Mouse (Mus musculus): ENCODE measurements around the gene Zfp512b. TPM values are rescaled to one million over a fixed set of nuclear protein-coding genes. Genes with fewer than 3 reads are reported as not detected.

Gene Zfp512b
- polyA plus RNA-seq, 1 experiment from 2014 or later: 50.6 TPM

GRCm38 (mm10) chr2:181593042-181593421 lies 429 bp upstream of the Zfp512b start:
- Histone ChIP-seq H3K9me3 (ENCODE audit: control insufficient read depth, low read length) (no peaks in the 10 kb centered on the region), H3K9ac (ENCODE audit: low read depth, low read length) (peak overlapping the region; percentile 94), H3K36me3 (ENCODE audit: control insufficient read depth, insufficient read depth, low read length) (peaks cover 28% of the 10 kb centered on the region), H3K4me1 (ENCODE audit: control insufficient read depth, insufficient read depth, low read length) (peaks cover 12% of the 10 kb centered on the region; the same call in 1 of the 2 replicates), H3K27me3 (ENCODE audit: control insufficient read depth, insufficient read depth, low read length) (no peaks in the 10 kb centered on the region), H3K4me3 (ENCODE audit: low read length) (peak overlapping the region; percentile 88), H3K4me2 (replicated peaks; ENCODE audit: low read depth, low read length) (peak overlapping the region; percentile 84), H3K27ac (ENCODE audit: low read depth, low read length) (peak overlapping the region; percentile 89)
- WGBS: 2% methylated on average over 6 of the region's 6 CpGs
- ATAC-seq (ENCODE audit: low FRiP score, low TSS enrichment): peak; percentile 40

DNA sequence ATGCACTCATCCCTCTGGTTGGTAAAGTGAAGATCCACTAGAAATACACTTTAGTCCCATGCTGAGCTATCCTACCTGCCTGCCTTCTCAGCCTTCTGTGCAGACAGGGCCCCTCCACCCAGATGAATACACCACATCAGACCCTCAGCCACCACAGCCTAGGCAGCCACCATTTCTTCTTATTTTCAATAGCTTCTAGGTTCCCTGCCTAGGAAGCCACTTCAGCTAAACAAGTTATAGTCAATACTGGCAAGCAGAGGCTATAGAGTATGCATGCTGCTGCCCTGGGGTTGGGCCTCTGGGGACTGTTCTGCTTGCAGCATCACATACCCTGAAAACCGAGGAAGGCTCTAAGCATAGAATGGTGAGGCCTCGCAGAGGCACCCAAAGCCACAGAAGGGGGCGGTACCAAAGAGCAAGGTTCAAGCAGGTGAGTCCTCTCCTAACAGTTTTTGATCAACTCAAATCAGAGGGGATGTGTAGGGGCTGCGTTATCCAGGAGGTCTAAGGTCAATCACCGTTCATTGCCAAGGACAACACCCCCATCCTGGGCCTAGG lies 996 bp downstream of the Zfp512b start, which contains the start of gene Prpf6:
Gene Prpf6 (plus strand): TSS at position 341 of the 558 bp plus-strand sequence.
- no peaks in the 10 kb centered on the region for H3K9me3 ChIP-seq (ENCODE audit: control insufficient read depth, low read length)
- peaks cover 12% of the 10 kb centered on the region; the same call in 1 of the 2 replicates for H3K4me1 ChIP-seq (ENCODE audit: control insufficient read depth, insufficient read depth, low read length)
- no peaks in the 10 kb centered on the region for H3K27me3 ChIP-seq (ENCODE audit: control insufficient read depth, insufficient read depth, low read length)
- H3K27ac ChIP-seq (ENCODE audit: low read depth, low read length): peak within 1 kb of the TSS; percentile 89
- peak within 1 kb of the TSS; percentile 94 for H3K9ac ChIP-seq (ENCODE audit: low read depth, low read length)
- H3K4me3 ChIP-seq (ENCODE audit: low read length): peak within 1 kb of the TSS; percentile 88
- ATAC-seq (ENCODE audit: low FRiP score, low TSS enrichment): peak; percentile 4; the same call in 1 of the 2 replicates
- peak within 1 kb of the TSS; percentile 84 for H3K4me2 ChIP-seq (replicated peaks; ENCODE audit: low read depth, low read length)
- H3K36me3 ChIP-seq (ENCODE audit: control insufficient read depth, insufficient read depth, low read length): peaks cover 41% of the 10 kb centered on the region
- 9% methylated on average over 5 of the region's 5 CpGs for WGBS

DNA sequence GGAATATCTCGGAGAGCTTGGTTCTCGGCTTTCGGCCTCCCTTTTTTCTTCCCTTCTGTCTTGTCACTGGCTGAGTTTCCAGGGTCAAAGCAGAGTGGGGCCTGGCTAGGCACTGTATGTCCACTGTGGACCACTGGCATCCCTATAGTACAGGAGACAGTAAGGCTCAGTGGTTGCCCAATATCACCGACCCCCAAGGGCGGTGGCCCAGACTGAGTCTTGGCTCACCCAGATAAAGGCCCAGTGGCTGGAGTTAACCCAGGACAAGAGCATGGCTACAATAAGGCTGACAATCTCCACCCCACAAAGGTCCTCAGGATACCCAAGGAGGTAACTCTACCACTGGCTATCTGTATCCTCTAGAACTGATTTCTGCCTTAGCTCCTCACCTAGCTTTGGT lies 2.1 kb downstream of the Zfp512b start:
- Histone ChIP-seq H3K4me1 (ENCODE audit: control insufficient read depth, insufficient read depth, low read length) (peaks cover 12% of the 10 kb centered on the region; the same call in 1 of the 2 replicates), H3K9ac (ENCODE audit: low read depth, low read length) (no peak overlapping the region), H3K36me3 (ENCODE audit: control insufficient read depth, insufficient read depth, low read length) (peaks cover 53% of the 10 kb centered on the region), H3K9me3 (ENCODE audit: control insufficient read depth, low read length) (no peaks in the 10 kb centered on the region), H3K27me3 (ENCODE audit: control insufficient read depth, insufficient read depth, low read length) (no peaks in the 10 kb centered on the region), H3K27ac (ENCODE audit: low read depth, low read length) (no peak overlapping the region), H3K4me2 (replicated peaks; ENCODE audit: low read depth, low read length) (no peak overlapping the region; the same call in 1 of the 2 replicates), H3K4me3 (ENCODE audit: low read length) (no peak overlapping the region)
- no peak for ATAC-seq (ENCODE audit: low FRiP score, low TSS enrichment)
- 96% methylated on average over 5 of the region's 5 CpGs for WGBS

GRCm38 (mm10) chr2:181589732-181590105 lies 2.9 kb downstream of the Zfp512b start:
- H3K27ac ChIP-seq (ENCODE audit: low read depth, low read length): no peak overlapping the region
- no peaks in the 10 kb centered on the region for H3K27me3 ChIP-seq (ENCODE audit: control insufficient read depth, insufficient read depth, low read length)
- H3K36me3 ChIP-seq (ENCODE audit: control insufficient read depth, insufficient read depth, low read length): peaks cover 60% of the 10 kb centered on the region
- ATAC-seq (ENCODE audit: low FRiP score, low TSS enrichment): no peak
- H3K4me3 ChIP-seq (ENCODE audit: low read length): no peak overlapping the region
- H3K9me3 ChIP-seq (ENCODE audit: control insufficient read depth, low read length): no peaks in the 10 kb centered on the region
- no peak overlapping the region for H3K9ac ChIP-seq (ENCODE audit: low read depth, low read length)
- WGBS: 92% methylated on average over 9 of the region's 9 CpGs
- H3K4me2 ChIP-seq (replicated peaks; ENCODE audit: low read depth, low read length): no peak overlapping the region
- peaks cover 12% of the 10 kb centered on the region; the same call in 1 of the 2 replicates for H3K4me1 ChIP-seq (ENCODE audit: control insufficient read depth, insufficient read depth, low read length)

- no peak overlapping the region for H3K27ac ChIP-seq (ENCODE audit: low read depth, low read length)
- H3K9me3 ChIP-seq (ENCODE audit: control insufficient read depth, low read length): no peaks in the 10 kb centered on the region
- no peak overlapping the region for H3K4me2 ChIP-seq (replicated peaks; ENCODE audit: low read depth, low read length)
- H3K9ac ChIP-seq (ENCODE audit: low read depth, low read length): peak overlapping the region; percentile 18; the same call in 1 of the 2 replicates
- WGBS: 93% methylated on average over 10 of the region's 10 CpGs
- no peak overlapping the region for H3K4me3 ChIP-seq (ENCODE audit: low read length)
- no peak for ATAC-seq (ENCODE audit: low FRiP score, low TSS enrichment)
- peaks cover 12% of the 10 kb centered on the region; the same call in 1 of the 2 replicates for H3K4me1 ChIP-seq (ENCODE audit: control insufficient read depth, insufficient read depth, low read length)
- no peaks in the 10 kb centered on the region for H3K27me3 ChIP-seq (ENCODE audit: control insufficient read depth, insufficient read depth, low read length)
- H3K36me3 ChIP-seq (ENCODE audit: control insufficient read depth, insufficient read depth, low read length): peaks cover 66% of the 10 kb centered on the region
Observed at GRCm38 (mm10) chr2:181589011-181589731, 3.4 kb downstream of the Zfp512b start.

GRCm38 (mm10) chr2:181588229-181588780 lies 4.3 kb downstream of the Zfp512b start:
- H3K4me3 ChIP-seq (ENCODE audit: low read length): no peak overlapping the region

GRCm38 (mm10) chr2:181587796-181588195 lies 4.8 kb downstream of the Zfp512b start:
- H3K4me3 ChIP-seq (ENCODE audit: low read length): no peak overlapping the region
- H3K4me1 ChIP-seq (ENCODE audit: control insufficient read depth, insufficient read depth, low read length): peaks cover 9% of the 10 kb centered on the region; the same call in 1 of the 2 replicates
- H3K9me3 ChIP-seq (ENCODE audit: control insufficient read depth, low read length): no peaks in the 10 kb centered on the region
- peaks cover 70% of the 10 kb centered on the region for H3K36me3 ChIP-seq (ENCODE audit: control insufficient read depth, insufficient read depth, low read length)
- no peak overlapping the region for H3K9ac ChIP-seq (ENCODE audit: low read depth, low read length)
- H3K4me2 ChIP-seq (replicated peaks; ENCODE audit: low read depth, low read length): no peak overlapping the region
- 82% methylated on average over 6 of the region's 6 CpGs for WGBS
- ATAC-seq (ENCODE audit: low FRiP score, low TSS enrichment): no peak
- no peak overlapping the region for H3K27ac ChIP-seq (ENCODE audit: low read depth, low read length)
- no peaks in the 10 kb centered on the region for H3K27me3 ChIP-seq (ENCODE audit: control insufficient read depth, insufficient read depth, low read length)

More at GRCm38 (mm10) chr2:181588229-181588780, 4.3 kb downstream of the Zfp512b start:
- H3K27me3 ChIP-seq (ENCODE audit: control insufficient read depth, insufficient read depth, low read length): no peaks in the 10 kb centered on the region
- no peak overlapping the region for H3K27ac ChIP-seq (ENCODE audit: low read depth, low read length)
- peaks cover 12% of the 10 kb centered on the region; the same call in 1 of the 2 replicates for H3K4me1 ChIP-seq (ENCODE audit: control insufficient read depth, insufficient read depth, low read length)
- H3K9me3 ChIP-seq (ENCODE audit: control insufficient read depth, low read length): no peaks in the 10 kb centered on the region
- no peak overlapping the region for H3K9ac ChIP-seq (ENCODE audit: low read depth, low read length)
- ATAC-seq (ENCODE audit: low FRiP score, low TSS enrichment): no peak
- no peak overlapping the region for H3K4me2 ChIP-seq (replicated peaks; ENCODE audit: low read depth, low read length)
- 87% methylated on average over 11 of the region's 11 CpGs for WGBS
- peaks cover 70% of the 10 kb centered on the region for H3K36me3 ChIP-seq (ENCODE audit: control insufficient read depth, insufficient read depth, low read length)

DNA sequence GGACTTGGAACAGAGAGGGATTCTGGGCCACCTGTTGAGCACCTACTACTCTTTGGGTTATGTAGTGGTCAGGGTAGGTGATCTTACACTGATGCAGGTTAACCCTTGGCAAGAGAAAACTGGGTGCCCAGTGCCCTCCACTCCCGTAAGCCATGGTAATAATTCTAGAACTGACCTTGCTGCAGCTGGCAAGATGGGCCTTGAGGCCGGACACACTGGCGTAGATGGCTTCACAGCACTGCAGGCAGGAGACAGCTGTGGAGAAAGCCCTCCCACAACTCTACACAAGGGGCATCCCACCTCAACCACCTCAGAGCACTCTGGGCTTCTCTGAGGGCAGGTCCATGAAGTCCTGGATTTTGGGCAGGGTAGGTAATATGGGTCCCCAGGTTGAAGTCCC lies 6.5 kb downstream of the Zfp512b start:
- Histone ChIP-seq H3K27me3 (ENCODE audit: control insufficient read depth, insufficient read depth, low read length) (no peaks in the 10 kb centered on the region), H3K9ac (ENCODE audit: low read depth, low read length) (no peak overlapping the region), H3K4me1 (ENCODE audit: control insufficient read depth, insufficient read depth, low read length) (peaks cover 2% of the 10 kb centered on the region; the same call in 1 of the 2 replicates), H3K27ac (ENCODE audit: low read depth, low read length) (no peak overlapping the region), H3K9me3 (ENCODE audit: control insufficient read depth, low read length) (no peaks in the 10 kb centered on the region), H3K4me3 (ENCODE audit: low read length) (no peak overlapping the region), H3K4me2 (replicated peaks; ENCODE audit: low read depth, low read length) (no peak overlapping the region), H3K36me3 (ENCODE audit: control insufficient read depth, insufficient read depth, low read length) (peaks cover 70% of the 10 kb centered on the region)
- 92% methylated on average over 3 of the region's 3 CpGs for WGBS
- no peak for ATAC-seq (ENCODE audit: low FRiP score, low TSS enrichment)

DNA sequence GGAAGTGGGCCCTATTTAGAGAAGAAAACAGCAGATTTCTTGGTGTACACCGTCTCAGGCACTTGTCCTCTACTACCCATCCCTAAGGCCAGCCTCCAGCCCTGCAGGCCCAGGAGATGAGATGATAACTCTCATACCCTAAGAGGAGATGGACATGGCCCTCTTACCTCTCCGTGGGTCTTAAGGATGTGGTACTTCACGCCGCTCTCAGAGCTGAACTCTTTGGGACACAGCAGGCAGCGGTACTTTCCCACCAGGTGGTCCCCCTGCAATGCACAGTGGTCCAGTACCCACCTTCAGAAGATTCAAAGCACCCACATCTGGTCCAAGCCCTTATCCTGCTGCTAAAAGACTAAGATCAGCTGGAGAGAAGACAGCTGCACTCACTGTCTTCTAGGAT lies 7.1 kb downstream of the Zfp512b start:
- peaks cover 66% of the 10 kb centered on the region for H3K36me3 ChIP-seq (ENCODE audit: control insufficient read depth, insufficient read depth, low read length)
- no peaks in the 10 kb centered on the region for H3K9me3 ChIP-seq (ENCODE audit: control insufficient read depth, low read length)
- H3K4me3 ChIP-seq (ENCODE audit: low read length): no peak overlapping the region
- H3K4me1 ChIP-seq (ENCODE audit: control insufficient read depth, insufficient read depth, low read length): peaks cover 3% of the 10 kb centered on the region
- ATAC-seq (ENCODE audit: low FRiP score, low TSS enrichment): no peak
- H3K27ac ChIP-seq (ENCODE audit: low read depth, low read length): no peak overlapping the region
- H3K27me3 ChIP-seq (ENCODE audit: control insufficient read depth, insufficient read depth, low read length): no peaks in the 10 kb centered on the region
- no peak overlapping the region for H3K4me2 ChIP-seq (replicated peaks; ENCODE audit: low read depth, low read length)
- no peak overlapping the region for H3K9ac ChIP-seq (ENCODE audit: low read depth, low read length)
- WGBS: 87% methylated on average over 5 of the region's 5 CpGs
